Mouse (Mus musculus) kidney, embryonic 15.5 days (tissue): ENCODE results near the gene Ranbp3l. TPM values are rescaled to one million over a fixed set of nuclear protein-coding genes. Genes with fewer than 3 reads are reported as not detected.

Experiments
- ATAC-seq: fragments of 200-750 bp; cut with Nextera tagmentation; replicated peaks from 2 replicates; pipeline ENCODE4 v1.8.0; 2017; ENCODE audit warnings: moderate TSS enrichment; ENCODE audit not compliant: low FRiP score
- H3K27ac ChIP-seq: fragments of 300-500 bp; sonication (generic); 2 replicates; pipeline ENCODE4 v1.5.1; 2015; ENCODE audit warnings: mild to moderate bottlenecking, inconsistent platforms
- H3K27me3 ChIP-seq: fragments of 300-500 bp; sonication (generic); 2 replicates; pipeline ENCODE4 v1.6.1; 2015; ENCODE audit warnings: inconsistent platforms
- H3K36me3 ChIP-seq: fragments of 300-500 bp; sonication (generic); 2 replicates; pipeline ENCODE4 v1.6.1; 2015; ENCODE audit warnings: inconsistent platforms
- H3K4me1 ChIP-seq: fragments of 300-500 bp; sonication (generic); 2 replicates; pipeline ENCODE4 v1.6.1; 2015; ENCODE audit warnings: inconsistent platforms
- H3K4me2 ChIP-seq: fragments of 300-500 bp; sonication (generic); 2 replicates; pipeline ENCODE4 v1.6.1; 2015; ENCODE audit warnings: moderate library complexity, mild to moderate bottlenecking, inconsistent platforms
- H3K4me3 ChIP-seq: fragments of 300-500 bp; sonication (generic); replicated peaks from 2 replicates; pipeline ENCODE4 v1.5.1; 2015; ENCODE audit warnings: mild to moderate bottlenecking, inconsistent platforms
- H3K9ac ChIP-seq: fragments of 300-500 bp; sonication (generic); 2 replicates; pipeline ENCODE4 v1.6.1; 2015; ENCODE audit warnings: mild to moderate bottlenecking, inconsistent platforms
- H3K9me3 ChIP-seq: fragments of 300-500 bp; sonication (generic); replicated peaks from 2 replicates; pipeline ENCODE4 v1.6.1; 2016; ENCODE audit warnings: inconsistent platforms
- WGBS: fragments of 180-500 bp; shearing (Covaris S2); methylation state at CpG from one replicate; pipeline ENCODE4 v1.1.7; 2015; ENCODE audit warnings: mixed read lengths; 5-methylcytosine and 5-hydroxymethylcytosine counted together
- polyA plus RNA-seq: library from polyadenylated mRNA; unstranded; fragments of >200 nt; fragmentation: Nextera tagmentation; extraction: Ambion mirVana; gene quantifications from 2 replicates; pipeline ENCODE4 v1.2.1, GENCODE M21; 2015

Ranbp3l gene
- polyA plus RNA-seq = 1.9 and 2.3 TPM in 2 replicates

GRCm38 (mm10) chr15:8967573-8968228 lies at the start of gene Ranbp3l:
TSS of gene Ranbp3l (plus strand) at chr15:8967949.
- Histone ChIP-seq H3K4me2 (peak within 1 kb of the TSS; percentile 59), H3K27ac (peak within 1 kb of the TSS; percentile 74), H3K4me3 (peak within 1 kb of the TSS; percentile 36), H3K27me3 (no peaks in the 10 kb centered on the region), H3K9me3 (no peaks in the 10 kb centered on the region), H3K9ac (peak within 1 kb of the TSS; percentile 7; the same call in 1 of the 2 replicates), H3K4me1 (peaks cover 11% of the 10 kb centered on the region), H3K36me3 (no peaks in the 10 kb centered on the region)
- peak; percentile 58 for ATAC-seq
- 38% methylated on average over 18 of the region's 18 CpGs for WGBS

GRCm38 (mm10) chr15:8930061-8930460 lies 37.7 kb upstream of the Ranbp3l start:
- Histone ChIP-seq H3K27me3 (no peaks in the 10 kb centered on the region), H3K4me2 (no peak overlapping the region), H3K9me3 (no peaks in the 10 kb centered on the region), H3K36me3 (no peaks in the 10 kb centered on the region), H3K4me1 (no peaks in the 10 kb centered on the region), H3K9ac (no peak overlapping the region), H3K27ac (no peak overlapping the region), H3K4me3 (no peak overlapping the region)
- no peak for ATAC-seq
- WGBS = 77% methylated on average over 1 of the region's 1 CpGs

- 92% methylated on average over 3 of the region's 3 CpGs for WGBS
Observed at GRCm38 (mm10) chr15:8936911-8937310, 30.8 kb upstream of the Ranbp3l start.

GRCm38 (mm10) chr15:8940861-8941260 lies 26.9 kb upstream of the Ranbp3l start:
- no peaks in the 10 kb centered on the region for H3K4me1 ChIP-seq
- H3K9ac ChIP-seq = no peak overlapping the region
- no peak for ATAC-seq
- WGBS = 71% methylated on average over 5 of the region's 5 CpGs
- H3K27me3 ChIP-seq = no peaks in the 10 kb centered on the region
- no peaks in the 10 kb centered on the region for H3K36me3 ChIP-seq
- no peak overlapping the region for H3K4me2 ChIP-seq
- H3K9me3 ChIP-seq = no peaks in the 10 kb centered on the region
- no peak overlapping the region for H3K4me3 ChIP-seq
- no peak overlapping the region for H3K27ac ChIP-seq

More at GRCm38 (mm10) chr15:8936911-8937310, 30.8 kb upstream of the Ranbp3l start:
- no peak overlapping the region for H3K9ac ChIP-seq
- no peak overlapping the region for H3K4me2 ChIP-seq
- H3K9me3 ChIP-seq = no peaks in the 10 kb centered on the region
- no peak overlapping the region for H3K4me3 ChIP-seq
- no peak for ATAC-seq
- no peak overlapping the region for H3K27ac ChIP-seq
- H3K4me1 ChIP-seq = no peaks in the 10 kb centered on the region
- H3K36me3 ChIP-seq = no peaks in the 10 kb centered on the region
- no peaks in the 10 kb centered on the region for H3K27me3 ChIP-seq

GRCm38 (mm10) chr15:8950856-8951255 lies 16.9 kb upstream of the Ranbp3l start:
- no peaks in the 10 kb centered on the region for H3K27me3 ChIP-seq
- no peak for ATAC-seq
- H3K27ac ChIP-seq = no peak overlapping the region
- H3K9me3 ChIP-seq = no peaks in the 10 kb centered on the region
- no peak overlapping the region for H3K9ac ChIP-seq
- H3K4me2 ChIP-seq = no peak overlapping the region
- no peak overlapping the region for H3K4me3 ChIP-seq
- no peaks in the 10 kb centered on the region for H3K4me1 ChIP-seq
- WGBS = 70% methylated on average over 4 of the region's 4 CpGs
- H3K36me3 ChIP-seq = no peaks in the 10 kb centered on the region

- Histone ChIP-seq H3K27ac (no peak overlapping the region), H3K4me3 (no peak overlapping the region), H3K9ac (no peak overlapping the region), H3K27me3 (no peaks in the 10 kb centered on the region), H3K9me3 (no peaks in the 10 kb centered on the region), H3K4me1 (peaks cover 7% of the 10 kb centered on the region), H3K36me3 (no peaks in the 10 kb centered on the region), H3K4me2 (no peak overlapping the region)
- 62% methylated on average over 2 of the region's 2 CpGs for WGBS
- ATAC-seq = no peak
Observed at GRCm38 (mm10) chr15:8963323-8963722, 4.4 kb upstream of the Ranbp3l start.

- peak overlapping the region; percentile 74 for H3K27ac ChIP-seq
- 58% methylated on average over 14 of the region's 14 CpGs for WGBS
Observed at GRCm38 (mm10) chr15:8968229-8968595, 463 bp downstream of the Ranbp3l start.

GRCm38 (mm10) chr15:8969061-8969635 lies 1.4 kb downstream of the Ranbp3l start:
- ATAC-seq = peak; percentile 75
- H3K4me3 ChIP-seq = no peak overlapping the region
- WGBS = 62% methylated on average over 10 of the region's 10 CpGs
- no peak overlapping the region for H3K9ac ChIP-seq
- no peaks in the 10 kb centered on the region for H3K9me3 ChIP-seq
- 0 out of 2 replicates have a peak overlapping the region, but pooled peaks have one; percentile 59 for H3K4me2 ChIP-seq
- H3K36me3 ChIP-seq = no peaks in the 10 kb centered on the region
- no peak overlapping the region for H3K27ac ChIP-seq
- no peaks in the 10 kb centered on the region for H3K27me3 ChIP-seq
- H3K4me1 ChIP-seq = peaks cover 11% of the 10 kb centered on the region

More at GRCm38 (mm10) chr15:8968229-8968595, 463 bp downstream of the Ranbp3l start:
- Histone ChIP-seq H3K4me2 (peak overlapping the region; percentile 59), H3K9ac (no peak overlapping the region), H3K4me1 (peaks cover 11% of the 10 kb centered on the region), H3K27me3 (no peaks in the 10 kb centered on the region), H3K9me3 (no peaks in the 10 kb centered on the region), H3K36me3 (no peaks in the 10 kb centered on the region), H3K4me3 (peak overlapping the region; percentile 36)
- ATAC-seq = peak; percentile 49; the same call in 1 of the 2 replicates

- H3K36me3 ChIP-seq = no peaks in the 10 kb centered on the region
- H3K9ac ChIP-seq = no peak overlapping the region
- H3K4me2 ChIP-seq = no peak overlapping the region
- H3K9me3 ChIP-seq = no peaks in the 10 kb centered on the region
- ATAC-seq = no peak
- no peak overlapping the region for H3K27ac ChIP-seq
- no peaks in the 10 kb centered on the region for H3K27me3 ChIP-seq
- H3K4me1 ChIP-seq = 0 out of 2 replicates have a peak, but pooled peaks cover 3% of the 10 kb centered on the region
- WGBS = 91% methylated on average over 6 of the region's 6 CpGs
- H3K4me3 ChIP-seq = no peak overlapping the region
Observed at GRCm38 (mm10) chr15:8991211-8991610, 23.5 kb downstream of the Ranbp3l start.

GRCm38 (mm10) chr15:8991859-8992838 lies 24.4 kb downstream of the Ranbp3l start:
- H3K36me3 ChIP-seq = no peaks in the 10 kb centered on the region
- H3K4me3 ChIP-seq = no peak overlapping the region
- no peaks in the 10 kb centered on the region for H3K27me3 ChIP-seq
- 63% methylated on average over 12 of the region's 12 CpGs for WGBS
- H3K4me2 ChIP-seq = no peak overlapping the region
- peak; percentile 40; the same call in 1 of the 2 replicates for ATAC-seq
- H3K4me1 ChIP-seq = 0 out of 2 replicates have a peak, but pooled peaks cover 3% of the 10 kb centered on the region
- peak overlapping the region; percentile 32; the same call in 1 of the 2 replicates for H3K27ac ChIP-seq
- no peaks in the 10 kb centered on the region for H3K9me3 ChIP-seq
- H3K9ac ChIP-seq = no peak overlapping the region

- no peak overlapping the region for H3K4me3 ChIP-seq
- H3K36me3 ChIP-seq = no peaks in the 10 kb centered on the region
- no peaks in the 10 kb centered on the region for H3K9me3 ChIP-seq
- no peaks in the 10 kb centered on the region for H3K27me3 ChIP-seq
- no peak overlapping the region for H3K4me2 ChIP-seq
- no peak for ATAC-seq
- H3K4me1 ChIP-seq = 0 out of 2 replicates have a peak, but pooled peaks cover 3% of the 10 kb centered on the region
- H3K27ac ChIP-seq = no peak overlapping the region
- WGBS = 71% methylated on average over 8 of the region's 8 CpGs
- no peak overlapping the region for H3K9ac ChIP-seq
Observed at GRCm38 (mm10) chr15:8994608-8995277, 27.0 kb downstream of the Ranbp3l start.
